Mouse (Mus musculus) frontal cortex, postnatal 14 days (tissue): Measurements from ENCODE around the gene Dctn3.
"Not testable (repeated sequence)": the region's sequence is repeated elsewhere in the genome, so short reads cannot be mapped to it uniquely, and the experiment has no call there.

Experiments
- DNase-seq, 2 experiments: peaks; one replicate each; pipeline ENCODE4 v3.0.0; 2022; ENCODE audit warnings: low spot score in 2 of 2

The Dctn3 gene

DNA sequence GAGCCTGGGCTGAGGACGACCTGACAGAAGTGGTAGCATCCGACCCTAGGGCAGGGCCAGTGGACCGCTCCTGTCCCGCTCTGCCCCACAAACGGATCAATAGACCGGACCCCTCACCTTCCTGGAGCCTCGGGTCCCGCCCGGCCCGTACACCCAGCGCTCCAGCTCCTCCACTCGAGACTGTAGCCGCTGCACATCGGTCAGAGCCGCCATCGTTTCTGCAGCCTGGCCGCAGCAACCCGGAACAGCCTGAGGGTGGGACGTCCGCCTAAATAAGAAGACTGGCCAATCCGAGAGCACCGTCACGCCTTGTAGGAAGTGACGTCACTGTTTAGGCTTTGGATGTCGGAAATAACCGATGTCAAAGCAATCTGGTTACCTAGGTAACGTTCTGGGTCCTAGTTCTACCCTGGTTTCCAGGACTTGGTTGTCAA lies at the start of gene Dctn3:
Gene Dctn3 (minus strand): TSS at position 253 of the 434 bp plus-strand sequence.
- peak; percentile 84 to 91 for DNase-seq

DNA sequence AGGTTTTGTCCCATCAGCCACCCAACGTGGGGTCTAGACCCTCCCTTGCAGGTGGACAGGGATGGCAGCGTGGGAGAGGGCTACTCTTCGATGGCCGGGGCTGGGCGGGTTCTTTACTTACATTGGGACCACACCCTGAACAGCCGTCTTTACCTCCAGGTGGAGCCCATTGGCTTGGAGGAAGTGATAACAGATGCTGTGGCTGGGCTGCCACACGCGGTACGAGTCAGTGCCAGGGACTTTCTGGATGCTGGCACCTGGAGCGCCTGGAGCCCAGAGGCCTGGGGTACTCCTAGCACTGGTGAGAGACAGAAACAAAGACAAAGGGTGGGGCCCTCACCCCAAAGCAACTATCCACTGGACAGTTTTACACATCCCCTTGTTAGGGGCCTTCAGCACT lies 44.3 kb upstream of the Dctn3 start:
- not testable (repeated sequence) for DNase-seq

DNA sequence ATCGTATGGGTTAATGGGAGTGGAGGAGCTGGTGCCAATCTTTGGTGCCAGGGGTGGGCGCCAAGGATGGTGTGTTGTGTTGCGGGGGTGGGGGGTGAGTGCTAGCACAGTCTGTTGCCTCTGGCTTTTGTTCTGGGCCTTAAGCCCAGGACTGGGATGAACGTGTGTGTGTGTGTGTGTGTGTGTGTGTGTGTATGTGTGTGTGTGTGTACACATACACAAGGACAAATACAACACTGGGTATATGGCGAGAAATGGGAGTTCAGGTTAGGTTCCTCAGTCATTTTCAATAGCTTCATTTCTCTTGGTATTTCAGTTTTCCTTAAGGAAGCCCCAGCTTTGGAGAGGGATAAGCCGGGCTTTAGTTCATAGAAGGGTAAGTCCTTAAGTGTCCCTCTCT lies 40.2 kb upstream of the Dctn3 start:
- DNase-seq: not testable (repeated sequence)

- DNase-seq: not testable (repeated sequence)
Observed at GRCm38 (mm10) chr4:41762688-41763114, 39.7 kb upstream of the Dctn3 start.

GRCm38 (mm10) chr4:41762099-41762687 lies 39.2 kb upstream of the Dctn3 start:
- no peak for DNase-seq

DNA sequence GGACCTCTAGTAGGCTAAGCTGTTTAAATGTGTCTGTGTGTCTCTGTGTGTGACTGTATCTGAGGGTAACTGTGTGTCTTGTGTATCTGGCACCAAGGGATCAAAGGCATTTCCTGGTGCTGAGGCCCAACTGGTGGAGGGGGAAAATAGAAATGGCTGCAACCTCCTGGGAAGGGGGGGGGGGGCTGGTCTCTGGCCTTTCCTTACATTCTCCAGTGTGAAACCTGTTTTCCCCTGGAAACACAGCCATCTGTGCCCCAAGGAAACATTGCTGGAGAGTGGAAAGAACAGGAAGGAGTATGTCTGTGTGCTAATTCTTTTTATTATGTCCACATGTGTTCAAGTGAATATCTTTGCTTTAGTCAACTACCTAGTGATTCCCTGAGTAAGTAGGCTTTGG lies 38.7 kb upstream of the Dctn3 start:
- no peak for DNase-seq

- no peak for DNase-seq
Observed at GRCm38 (mm10) chr4:41760911-41761310, 37.9 kb upstream of the Dctn3 start.

DNA sequence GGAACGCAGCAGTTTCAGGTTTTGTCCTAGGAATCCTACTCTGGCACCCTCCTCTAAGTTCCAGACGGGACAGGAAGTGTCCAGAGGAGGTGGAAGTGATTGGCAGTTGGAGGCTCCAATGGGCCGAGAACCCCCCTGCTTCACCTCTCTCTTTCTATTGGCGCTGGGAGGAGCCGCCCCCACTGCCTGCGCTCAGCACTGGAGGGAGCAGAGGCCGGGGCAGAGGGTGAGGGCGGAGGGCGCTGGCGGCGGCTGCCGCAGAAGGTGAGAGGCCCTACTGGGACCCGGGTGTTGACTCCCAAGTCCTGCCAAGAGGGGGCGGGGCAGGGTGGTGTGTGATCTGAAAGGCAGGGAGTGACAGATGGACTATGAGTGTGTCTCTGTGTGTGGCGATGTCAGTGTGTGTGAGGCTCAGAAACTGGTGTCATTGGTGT lies 37.3 kb upstream of the Dctn3 start:
- peak; percentile 56 to 72 for DNase-seq

DNA sequence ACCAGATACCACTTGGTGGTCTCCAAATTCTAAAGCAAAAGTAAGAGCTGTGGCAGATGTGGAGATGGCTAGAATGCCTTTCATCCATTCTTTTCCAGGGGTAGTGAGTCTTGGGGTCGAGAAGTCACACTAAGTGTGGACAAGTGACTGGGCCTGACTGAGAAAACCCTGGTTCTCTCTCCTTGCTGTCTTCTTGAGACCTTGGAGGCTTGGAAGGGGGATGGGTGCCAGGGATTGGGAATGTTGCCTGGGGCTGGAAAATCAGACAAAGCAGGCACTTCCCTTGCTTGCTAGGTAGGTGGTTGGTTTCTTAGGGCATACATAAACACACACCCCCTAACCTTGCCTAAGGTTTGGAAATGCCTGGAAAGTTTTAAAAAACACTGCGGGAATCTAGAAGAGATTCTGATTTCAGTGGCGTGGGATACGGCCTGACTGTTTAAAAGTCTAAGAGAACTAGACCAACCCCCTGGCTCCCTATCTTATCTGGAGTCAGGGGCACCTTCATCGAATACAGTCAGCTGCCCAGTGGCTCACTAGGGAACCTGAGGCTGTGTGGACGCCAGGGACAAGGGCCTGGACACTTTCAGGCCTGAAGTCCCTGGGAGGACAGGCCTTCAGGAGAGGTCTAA lies 36.8 kb upstream of the Dctn3 start:
- DNase-seq: no peak

DNA sequence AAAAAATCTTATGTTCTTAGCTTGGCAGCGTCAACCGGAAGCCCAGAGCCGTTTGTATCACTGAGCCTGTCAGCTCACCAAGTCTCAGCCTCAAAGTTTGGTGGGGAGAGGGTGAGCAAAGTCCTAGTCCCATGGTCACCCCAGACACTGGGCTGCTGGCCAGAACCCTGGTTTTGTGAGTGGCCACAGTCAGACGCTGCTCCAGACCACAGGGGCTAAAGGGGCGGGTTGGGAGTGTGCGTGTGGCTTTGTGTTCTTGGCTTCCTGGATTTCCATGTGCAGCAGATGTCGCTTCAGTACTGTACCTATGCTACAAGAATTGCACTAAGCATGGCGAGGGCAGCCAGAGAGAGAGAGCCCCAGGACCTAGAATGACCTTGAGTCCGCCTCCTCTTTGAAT lies 36.2 kb upstream of the Dctn3 start:
- DNase-seq: no peak

DNA sequence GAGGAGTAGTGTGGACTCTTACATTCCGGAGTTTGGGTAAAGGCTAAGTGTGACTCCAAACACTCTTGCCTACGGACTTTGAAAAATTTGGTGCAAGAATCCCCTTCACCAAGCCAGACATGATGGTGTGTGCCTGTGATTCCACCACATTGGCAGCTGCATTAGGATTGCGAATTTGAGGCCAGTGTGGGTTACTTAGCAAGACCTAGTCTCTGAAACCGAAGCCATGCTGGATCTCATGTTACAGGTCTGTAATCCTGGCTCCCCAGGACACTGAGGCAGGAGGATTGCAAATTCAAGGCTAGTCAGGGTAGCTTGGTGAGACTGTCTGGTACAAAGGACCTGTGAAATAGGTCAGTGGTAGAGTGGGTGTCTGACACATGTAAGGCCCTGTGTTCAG lies 35.7 kb upstream of the Dctn3 start:
- DNase-seq: no peak

DNA sequence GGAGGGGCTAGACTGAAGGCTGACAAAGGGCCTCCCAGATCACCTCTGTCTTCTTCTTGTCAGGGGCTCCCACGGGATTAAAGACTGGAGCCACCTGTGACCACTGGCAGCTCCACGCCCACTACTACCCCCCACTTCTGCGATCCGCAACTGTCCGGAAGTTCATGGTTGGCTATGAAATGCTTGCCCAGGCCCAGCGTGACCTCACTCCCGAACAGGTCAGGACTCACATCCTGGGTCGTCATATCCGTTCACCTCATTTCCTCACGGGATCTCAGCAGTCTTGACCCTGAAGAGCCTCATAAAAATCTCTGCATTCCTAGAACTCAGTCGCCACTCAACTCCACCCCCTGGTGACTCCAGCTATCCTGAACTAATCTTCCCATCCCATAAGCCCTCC lies 35.1 kb upstream of the Dctn3 start:
- no peak for DNase-seq

DNA sequence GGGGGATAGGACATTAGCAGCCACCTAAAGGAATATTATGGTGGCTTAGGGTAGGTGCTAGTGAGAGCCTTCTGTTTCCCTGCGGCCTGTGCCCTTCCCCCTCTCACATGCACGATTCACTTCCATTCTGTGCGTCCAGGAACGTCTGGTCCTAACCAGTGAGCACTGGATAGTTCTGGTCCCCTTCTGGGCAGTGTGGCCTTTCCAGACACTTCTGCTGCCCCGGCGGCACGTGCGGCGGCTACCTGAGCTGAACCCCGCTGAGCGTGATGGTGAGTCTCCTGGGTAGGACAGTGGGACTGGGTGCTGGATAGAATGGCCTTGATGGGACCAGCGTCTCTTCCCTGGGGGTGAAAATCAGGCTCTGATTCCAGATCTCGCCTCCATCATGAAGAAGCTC lies 34.4 kb upstream of the Dctn3 start:
- DNase-seq: no peak

DNA sequence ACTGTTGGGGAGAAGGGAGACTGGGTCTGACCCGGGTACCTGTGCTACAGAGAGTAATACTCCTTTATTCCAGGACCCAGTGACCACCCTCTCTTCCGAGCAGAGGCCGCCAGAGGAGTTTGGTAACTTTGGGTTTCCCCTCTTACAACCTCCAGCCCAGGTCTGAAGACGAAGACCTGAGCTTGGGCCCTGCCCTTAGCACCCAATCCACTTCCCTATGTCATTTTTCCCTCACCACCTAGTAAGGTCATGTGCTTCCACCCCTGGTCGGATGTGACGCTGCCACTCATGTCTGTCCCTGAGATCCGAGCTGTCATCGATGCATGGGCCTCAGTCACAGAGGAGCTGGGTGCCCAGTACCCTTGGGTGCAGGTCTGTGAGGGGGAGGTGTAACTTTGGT lies 33.5 kb upstream of the Dctn3 start:
- DNase-seq: no peak

DNA sequence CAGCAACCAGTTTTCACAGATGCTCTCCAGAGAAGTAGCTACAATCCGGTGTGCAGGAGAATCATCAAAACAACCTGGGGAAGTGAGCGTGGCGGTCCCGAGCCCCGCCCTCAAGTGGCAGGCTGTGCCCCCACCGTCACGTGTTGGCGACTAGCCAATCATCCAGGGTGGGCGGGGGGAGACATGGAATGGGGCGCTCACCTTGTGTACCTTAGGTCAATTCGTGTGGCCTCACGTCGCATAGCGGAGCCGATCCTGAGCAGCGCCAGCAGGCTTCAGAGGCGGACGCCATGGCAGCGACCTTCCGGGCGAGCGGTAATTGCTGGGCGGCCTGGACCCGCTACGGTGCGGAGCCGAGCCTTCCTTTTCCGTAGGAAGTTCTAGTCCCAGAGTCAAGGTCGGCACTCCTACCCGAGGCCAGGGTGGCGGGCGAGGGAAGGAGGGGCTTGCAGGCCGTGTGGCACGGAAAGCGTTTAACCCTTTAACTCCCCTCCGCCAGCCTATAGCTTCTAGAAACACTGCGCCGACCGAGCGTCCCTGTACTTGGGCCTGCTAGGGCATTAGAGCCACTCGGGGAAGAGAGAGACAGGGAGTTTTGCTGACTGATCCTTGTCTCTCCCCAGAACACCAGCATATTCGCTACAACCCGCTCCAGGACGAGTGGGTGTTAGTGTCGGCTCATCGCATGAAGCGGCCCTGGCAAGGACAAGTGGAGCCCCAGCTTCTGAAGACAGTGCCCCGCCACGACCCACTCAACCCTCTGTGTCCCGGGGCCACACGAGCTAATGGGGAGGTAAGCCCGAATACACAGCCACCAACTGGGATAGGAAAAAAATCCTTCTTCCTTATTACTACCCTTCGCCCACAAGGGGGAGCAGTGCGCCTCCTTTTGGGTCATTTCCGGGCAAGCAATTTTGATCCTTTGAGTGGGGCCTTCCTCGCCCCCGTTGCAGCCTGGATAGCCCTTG lies 32.7 kb upstream of the Dctn3 start, which contains the start of gene Sigmar1:
Gene Sigmar1 (minus strand): TSS at position 820 of the 968 bp plus-strand sequence.
- DNase-seq: peak; percentile 75 to 76

- DNase-seq: no peak
Observed at GRCm38 (mm10) chr4:41754797-41755337, 31.9 kb upstream of the Dctn3 start, which contains the start of gene Galt. Galt (plus strand) TSS chr4:41755228.

DNA sequence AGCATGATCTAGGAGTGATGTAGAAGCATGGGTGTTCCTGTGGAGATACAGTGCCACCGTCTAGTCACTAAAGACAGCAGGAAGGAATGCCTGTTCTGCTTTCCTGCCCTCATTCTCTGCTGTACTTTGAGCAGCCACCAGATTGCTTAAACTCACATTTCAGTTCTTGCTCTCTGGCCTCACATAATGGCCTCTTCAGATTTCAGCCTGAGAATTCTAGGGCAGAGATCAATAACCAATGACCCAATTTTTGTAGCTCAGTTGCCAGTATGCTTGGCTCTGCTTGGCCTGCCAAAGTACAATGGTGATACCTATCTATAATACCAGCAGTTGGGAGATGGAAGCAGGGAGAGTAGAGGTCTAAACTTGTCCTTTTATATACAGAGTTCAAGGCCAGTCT lies 22.1 kb upstream of the Dctn3 start:
- no peak for DNase-seq

DNA sequence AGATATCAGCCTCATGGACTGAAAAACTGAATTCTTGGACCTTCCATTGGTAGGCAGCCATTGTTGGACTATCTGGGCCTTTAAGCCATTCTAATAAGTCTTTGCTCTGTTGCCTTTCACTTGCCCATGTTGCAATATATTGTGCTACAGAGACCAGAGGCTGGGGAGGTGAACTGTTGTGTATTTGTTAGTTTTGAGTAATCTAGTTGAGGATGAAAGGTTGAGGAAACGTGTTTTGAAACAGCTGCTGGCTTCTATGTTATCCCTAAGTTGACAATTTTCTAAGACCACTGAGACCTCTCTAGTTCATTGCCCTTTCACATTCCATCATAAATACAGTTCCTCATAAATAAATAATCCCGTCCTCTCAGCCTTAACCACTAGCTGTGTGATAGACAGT lies 21.2 kb upstream of the Dctn3 start:
- DNase-seq: no peak

- peak; percentile 88 to 92 for DNase-seq
Observed at GRCm38 (mm10) chr4:41741158-41741560, 18.2 kb upstream of the Dctn3 start.

- peak; percentile 58 to 64 for DNase-seq
Observed at GRCm38 (mm10) chr4:41740380-41741157, 17.6 kb upstream of the Dctn3 start.

GRCm38 (mm10) chr4:41739260-41739659 lies 16.3 kb upstream of the Dctn3 start:
- no peak for DNase-seq
